Mouse (Mus musculus) embryonic facial prominence, embryonic 11.5 days (tissue): ENCODE measurements around the gene Poln. TPM values are rescaled to one million over a fixed set of nuclear protein-coding genes. Genes with fewer than 3 reads are reported as not detected.

Experiments used
- ATAC-seq: fragments of 200-750 bp; cut with Nextera tagmentation; replicated peaks from 2 replicates; pipeline ENCODE4 v1.8.0; 2017; ENCODE audit warnings: low read depth; ENCODE audit not compliant: insufficient number of reproducible peaks, low FRiP score, low TSS enrichment
- DNase-seq: peaks from one replicate; pipeline ENCODE4 v3.0.0-alpha.2; 2015; ENCODE audit warnings: low spot score
- H3K27ac ChIP-seq: fragments of 300-500 bp; sonication (generic); replicated peaks from 2 replicates; pipeline ENCODE4 v1.5.1; 2014; ENCODE audit warnings: mild to moderate bottlenecking, low read depth, low read length, control low read depth
- H3K27me3 ChIP-seq: fragments of 300-500 bp; sonication (generic); 2 replicates; pipeline ENCODE4 v1.6.1; 2014; ENCODE audit warnings: mild to moderate bottlenecking, low read length, moderate library complexity, mixed read lengths; ENCODE audit not compliant: control insufficient read depth, insufficient read depth
- H3K36me3 ChIP-seq: fragments of 300-500 bp; sonication (generic); replicated peaks from 2 replicates; pipeline ENCODE4 v1.6.1; 2014; ENCODE audit warnings: low read depth, mild to moderate bottlenecking, low read length, moderate library complexity, mixed read lengths; ENCODE audit not compliant: control insufficient read depth, insufficient read depth
- H3K4me1 ChIP-seq: fragments of 300-500 bp; sonication (generic); 2 replicates; pipeline ENCODE4 v1.6.1; 2014; ENCODE audit warnings: low read length, mixed read lengths; ENCODE audit not compliant: control insufficient read depth, insufficient read depth
- H3K4me2 ChIP-seq: fragments of 300-500 bp; sonication (generic); 2 replicates; pipeline ENCODE4 v1.6.1; 2014; ENCODE audit warnings: low read depth, mild to moderate bottlenecking, control low read depth, low read length, moderate library complexity
- H3K4me3 ChIP-seq: fragments of 300-500 bp; sonication (generic); 2 replicates; pipeline ENCODE4 v1.5.1; 2014; ENCODE audit warnings: low read depth, low read length, control low read depth
- H3K9ac ChIP-seq: fragments of 300-500 bp; sonication (generic); replicated peaks from 2 replicates; pipeline ENCODE4 v1.6.1; 2014; ENCODE audit warnings: mild to moderate bottlenecking, control low read depth, low read length
- H3K9me3 ChIP-seq: fragments of 300-500 bp; sonication (generic); replicated peaks from 2 replicates; pipeline ENCODE4 v1.6.1; 2016; ENCODE audit warnings: mild to moderate bottlenecking, low read length, inconsistent platforms, mixed read lengths; ENCODE audit not compliant: control insufficient read depth
- WGBS: fragments of 180-500 bp; shearing (Covaris S2); extraction: QIAGEN DNeasy Blood & Tissue Kit; methylation state at CpG from one replicate; pipeline ENCODE4 v1.1.7; 2014; 5-methylcytosine and 5-hydroxymethylcytosine counted together
- polyA plus RNA-seq: library from polyadenylated mRNA; unstranded; fragments of >200 nt; fragmentation: Nextera tagmentation; extraction: Ambion mirVana; gene quantifications from 2 replicates; pipeline ENCODE4 v1.2.1, GENCODE M21; 2014

Gene Poln
- polyA plus RNA-seq, 1 experiment from 2014 or later = 0.21 TPM

- Histone ChIP-seq H3K4me1 (peaks cover 9% of the 10 kb centered on the region), H3K36me3 (no peaks in the 10 kb centered on the region), H3K27me3 (peaks cover 46% of the 10 kb centered on the region), H3K9ac (peak within 1 kb of the TSS; percentile 57), H3K9me3 (no peaks in the 10 kb centered on the region), H3K27ac (0 out of 2 replicates have a peak within 1 kb of the TSS, but pooled peaks have one; percentile 28), H3K4me2 (peak within 1 kb of the TSS; percentile 96), H3K4me3 (peak within 1 kb of the TSS; percentile 63)
- under 1% methylated on average over 80 of the region's 90 CpGs for WGBS
- DNase-seq (peak; percentile 86), ATAC-seq (peak; percentile 84)
Observed at GRCm38 (mm10) chr5:33995843-33996693, 173.2 kb downstream of the Poln start, which contains the start of gene Nat8l. Gene Nat8l (plus strand): TSS chr5:33995984.

- peaks cover 46% of the 10 kb centered on the region for H3K27me3 ChIP-seq
- no peak overlapping the region for H3K27ac ChIP-seq
- H3K4me1 ChIP-seq = peaks cover 9% of the 10 kb centered on the region
- peak overlapping the region; percentile 63 for H3K4me3 ChIP-seq
- ATAC-seq = no peak
- peak overlapping the region; percentile 96 for H3K4me2 ChIP-seq
- no peaks in the 10 kb centered on the region for H3K36me3 ChIP-seq
- peak; percentile 36 for DNase-seq
- 30% methylated on average over 28 of the region's 28 CpGs for WGBS
- no peaks in the 10 kb centered on the region for H3K9me3 ChIP-seq
- H3K9ac ChIP-seq = no peak overlapping the region; the same call in 1 of the 2 replicates
Observed at GRCm38 (mm10) chr5:33994671-33995625, 174.3 kb downstream of the Poln start.

- H3K4me1 ChIP-seq = no peaks in the 10 kb centered on the region; the same call in 1 of the 2 replicates
- no peaks in the 10 kb centered on the region for H3K27me3 ChIP-seq
- H3K4me3 ChIP-seq = peak within 1 kb of the TSS; percentile 87
- peak within 1 kb of the TSS; percentile 70 for H3K27ac ChIP-seq
- DNase-seq (peak; percentile 94), ATAC-seq (peak; percentile 81)
- H3K4me2 ChIP-seq = peak within 1 kb of the TSS; percentile 94
- peak within 1 kb of the TSS; percentile 88 for H3K9ac ChIP-seq
- under 1% methylated on average over 86 of the region's 88 CpGs for WGBS
- H3K36me3 ChIP-seq = no peaks in the 10 kb centered on the region
- no peaks in the 10 kb centered on the region; the same call in 1 of the 2 replicates for H3K9me3 ChIP-seq
Observed at GRCm38 (mm10) chr5:33983309-33984121, 185.7 kb downstream of the Poln start, which contains the start of gene Gm1673. Gene Gm1673 (plus strand): TSS chr5:33983433.

- H3K9ac ChIP-seq = peak overlapping the region; percentile 88
- peak overlapping the region; percentile 87 for H3K4me3 ChIP-seq
- no peaks in the 10 kb centered on the region; the same call in 1 of the 2 replicates for H3K4me1 ChIP-seq
- H3K9me3 ChIP-seq = no peaks in the 10 kb centered on the region; the same call in 1 of the 2 replicates
- DNase-seq (no peak), ATAC-seq (peak; percentile 53)
- no peaks in the 10 kb centered on the region for H3K36me3 ChIP-seq
- H3K27me3 ChIP-seq = no peaks in the 10 kb centered on the region
- 3% methylated on average over 25 of the region's 26 CpGs for WGBS
- H3K4me2 ChIP-seq = peak overlapping the region; percentile 94
- H3K27ac ChIP-seq = peak overlapping the region; percentile 70
Observed at GRCm38 (mm10) chr5:33982731-33983259, 186.5 kb downstream of the Poln start.

- no peak overlapping the region for H3K4me3 ChIP-seq
- no peaks in the 10 kb centered on the region; the same call in 1 of the 2 replicates for H3K9me3 ChIP-seq
- 43% methylated on average over 3 of the region's 3 CpGs for WGBS
- DNase-seq (no peak), ATAC-seq (no peak)
- H3K36me3 ChIP-seq = no peaks in the 10 kb centered on the region
- no peak overlapping the region for H3K27ac ChIP-seq
- H3K27me3 ChIP-seq = no peaks in the 10 kb centered on the region
- no peak overlapping the region for H3K9ac ChIP-seq
- H3K4me2 ChIP-seq = no peak overlapping the region
- no peaks in the 10 kb centered on the region for H3K4me1 ChIP-seq
Observed at GRCm38 (mm10) chr5:33976267-33976666, 193.0 kb downstream of the Poln start.

- Histone ChIP-seq H3K27ac (no peak overlapping the region), H3K4me3 (no peak overlapping the region), H3K4me2 (no peak overlapping the region), H3K9ac (no peak overlapping the region), H3K4me1 (no peaks in the 10 kb centered on the region), H3K36me3 (no peaks in the 10 kb centered on the region), H3K27me3 (no peaks in the 10 kb centered on the region), H3K9me3 (no peaks in the 10 kb centered on the region; the same call in 1 of the 2 replicates)
- DNase-seq = no peak
- 67% methylated on average over 2 of the region's 2 CpGs for WGBS
- ATAC-seq = no peak
Observed at GRCm38 (mm10) chr5:33974736-33975135, 194.5 kb downstream of the Poln start.

- H3K27ac ChIP-seq = no peak overlapping the region
- H3K4me2 ChIP-seq = no peak overlapping the region
- WGBS = 82% methylated on average over 4 of the region's 4 CpGs
- no peak overlapping the region for H3K9ac ChIP-seq
- no peaks in the 10 kb centered on the region for H3K36me3 ChIP-seq
- no peak for ATAC-seq
- no peaks in the 10 kb centered on the region for H3K4me1 ChIP-seq
- no peak overlapping the region for H3K4me3 ChIP-seq
- H3K9me3 ChIP-seq = no peaks in the 10 kb centered on the region
- DNase-seq = no peak
- H3K27me3 ChIP-seq = no peaks in the 10 kb centered on the region
Observed at GRCm38 (mm10) chr5:33959382-33959781, 209.9 kb downstream of the Poln start.
